Comparison of ENCODE assay signal across 11 mouse cellular contexts in the genomic region with DNA sequence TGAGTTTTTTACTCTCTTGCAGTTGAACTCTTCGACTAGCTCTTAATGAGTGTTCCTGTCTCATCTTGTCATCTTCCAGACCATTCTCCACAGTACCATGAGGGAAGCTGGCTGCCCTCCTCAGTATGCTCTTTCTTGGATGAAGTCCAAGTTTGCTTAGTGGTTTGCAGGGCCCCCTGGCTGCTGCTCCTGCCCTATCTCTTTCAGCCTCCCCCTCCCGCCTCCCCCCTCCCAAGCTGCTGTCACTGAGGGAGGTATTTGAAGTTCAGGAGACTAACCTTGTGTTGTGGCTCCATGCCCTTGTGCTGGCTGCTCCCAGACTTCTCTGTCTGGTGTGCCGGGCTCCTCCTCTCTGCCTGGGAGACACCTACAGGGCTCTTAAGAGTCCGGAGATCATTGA. TPM values are rescaled to one million over a fixed set of nuclear protein-coding genes. Genes with fewer than 3 reads are reported as not detected.
DNase-seq lines count a peak whose midpoint lies in the region; ATAC-seq and TF ChIP-seq lines count a peak whose summit lies in the region.
"Had no signal": no experiment of that assay in that cellular context is flagged by ENCODE, and none has a peak within 500 bp of the region (broad histone marks: within the 10 kb centered on the region; RNA-seq: fewer than 3 reads in every experiment).

No protein-coding gene starts in this region.

- H3K4me3 ChIP-seq in lung, embryonic 14.5 days (ENCODE audit: low read depth, low read length): no peak overlapping the region
- H3K4me3 ChIP-seq in heart, embryonic 15.5 days: no peak overlapping the region
- H3K4me3 ChIP-seq in stomach, embryonic 14.5 days (ENCODE audit: low read depth, low read length): no peak overlapping the region
- H3K4me3 ChIP-seq in forebrain, embryonic 12.5 days (replicated peaks): no peak overlapping the region
- H3K4me3 ChIP-seq: limb, embryonic 15.5 days had no signal

- peaks cover 9% of the 10 kb centered on the region; the same call in 1 of the 2 replicates for H3K4me1 ChIP-seq in lung, embryonic 14.5 days (ENCODE audit: insufficient read depth)
- H3K4me1 ChIP-seq in heart, embryonic 15.5 days (replicated peaks): peaks cover 23% of the 10 kb centered on the region
- H3K4me1 ChIP-seq in stomach, embryonic 14.5 days (ENCODE audit: control insufficient read depth, insufficient read depth, low read length): peaks cover 16% of the 10 kb centered on the region
- H3K4me1 ChIP-seq in forebrain, embryonic 12.5 days: peaks cover 15% of the 10 kb centered on the region

- H3K9me3 ChIP-seq in lung, embryonic 14.5 days (ENCODE audit: low read depth, low read length): no peaks in the 10 kb centered on the region
- H3K9me3 ChIP-seq in heart, embryonic 15.5 days (replicated peaks): no peaks in the 10 kb centered on the region
- no peaks in the 10 kb centered on the region for H3K9me3 ChIP-seq in stomach, embryonic 14.5 days (ENCODE audit: control insufficient read depth, low read depth, low read length)
- no peaks in the 10 kb centered on the region for H3K9me3 ChIP-seq in forebrain, embryonic 12.5 days
- H3K9me3 ChIP-seq: limb, embryonic 15.5 days had no signal

- peak; percentile 57 for ATAC-seq in lung, embryonic 14.5 days (ENCODE audit: insufficient read depth)
- ATAC-seq in heart, embryonic 15.5 days (replicated peaks; ENCODE audit: insufficient number of reproducible peaks, insufficient read depth, low FRiP score, low read depth): peak; percentile 61
- ATAC-seq in stomach, embryonic 14.5 days (ENCODE audit: insufficient number of reproducible peaks, insufficient read depth, low FRiP score, low read depth): peak; percentile 34; the same call in 1 of the 2 replicates
- ATAC-seq in forebrain, embryonic 12.5 days (ENCODE audit: low FRiP score): no peak

- TF ChIP-seq CTCF in lung, embryonic 14.5 days (IDR thresholded peaks at IDR 0.05; ENCODE audit: low read depth): peak; percentile 60

- no peak overlapping the region for H3K4me2 ChIP-seq in lung, embryonic 14.5 days
- H3K4me2 ChIP-seq in heart, embryonic 15.5 days: no peak overlapping the region
- no peak overlapping the region for H3K4me2 ChIP-seq in stomach, embryonic 14.5 days (replicated peaks; ENCODE audit: low read depth, low read length)
- no peak overlapping the region for H3K4me2 ChIP-seq in forebrain, embryonic 12.5 days
- H3K4me2 ChIP-seq: limb, embryonic 15.5 days had no signal

- H3K27me3 ChIP-seq in lung, embryonic 14.5 days (ENCODE audit: insufficient read depth, low read length): no peaks in the 10 kb centered on the region
- no peaks in the 10 kb centered on the region for H3K27me3 ChIP-seq in heart, embryonic 15.5 days
- H3K27me3 ChIP-seq in stomach, embryonic 14.5 days (ENCODE audit: control insufficient read depth, insufficient read depth, low read length): no peaks in the 10 kb centered on the region
- peaks cover 33% of the 10 kb centered on the region for H3K27me3 ChIP-seq in forebrain, embryonic 12.5 days
- H3K27me3 ChIP-seq: limb, embryonic 15.5 days had no signal

- peak; percentile 26 for DNase-seq in embryo, embryonic 11 days
- DNase-seq in embryo, embryonic 9.5 days (ENCODE audit: extremely low spot score): no peak
- DNase-seq in lung, embryonic 14.5 days: peak; percentile 87
- no peak for DNase-seq in lung, postnatal 36 days
- DNase-seq in spleen, postnatal 4 days (ENCODE audit: low spot score in 2 of 2): no peak
- DNase-seq: cerebellum, adult 11 months; gastrocnemius, postnatal 10 days had no signal

- no peaks in the 10 kb centered on the region for H3K36me3 ChIP-seq in lung, embryonic 14.5 days (ENCODE audit: insufficient read depth)
- no peaks in the 10 kb centered on the region for H3K36me3 ChIP-seq in heart, embryonic 15.5 days
- H3K36me3 ChIP-seq in stomach, embryonic 14.5 days (ENCODE audit: control insufficient read depth, insufficient read depth, low read length): no peaks in the 10 kb centered on the region
- H3K36me3 ChIP-seq in forebrain, embryonic 12.5 days (replicated peaks): no peaks in the 10 kb centered on the region
- H3K36me3 ChIP-seq: limb, embryonic 15.5 days had no signal

- no peak overlapping the region for H3K27ac ChIP-seq in lung, embryonic 14.5 days (ENCODE audit: low read depth)
- peak overlapping the region; percentile 76 for H3K27ac ChIP-seq in heart, embryonic 15.5 days
- no peak overlapping the region for H3K27ac ChIP-seq in stomach, embryonic 14.5 days (ENCODE audit: low read length)
- no peak overlapping the region for H3K27ac ChIP-seq in forebrain, embryonic 12.5 days
- H3K27ac ChIP-seq: limb, embryonic 15.5 days had no signal

- 7% methylated on average over 4 of the region's 4 CpGs for WGBS in lung, embryonic 14.5 days
- 9% methylated on average over 4 of the region's 4 CpGs for whole genome bisulfite sequencing in heart, embryonic 15.5 days
- 22% methylated on average over 4 of the region's 4 CpGs for WGBS in stomach, embryonic 14.5 days
- WGBS in forebrain, embryonic 12.5 days: 51% methylated on average over 4 of the region's 4 CpGs

- H3K9ac ChIP-seq in lung, embryonic 14.5 days: no peak overlapping the region
- H3K9ac ChIP-seq in heart, embryonic 15.5 days: no peak overlapping the region
- H3K9ac ChIP-seq in stomach, embryonic 14.5 days (replicated peaks; ENCODE audit: low read depth, low read length): no peak overlapping the region
- no peak overlapping the region for H3K9ac ChIP-seq in forebrain, embryonic 12.5 days
- H3K9ac ChIP-seq: limb, embryonic 15.5 days had no signal

RNA-seq across cellular contexts. Expression of a gene that starts 43.2 kb away (rescaled TPM):
- polyA plus RNA-seq in lung, embryonic 14.5 days (2014; fragmentation: Nextera tagmentation; extraction: Ambion mirVana): 22.5 and 23.8 TPM in 2 replicates
- polyA plus RNA-seq in heart, embryonic 15.5 days (2015; fragmentation: Nextera tagmentation; extraction: Ambion mirVana): 9.7 and 12.2 TPM in 2 replicates
- polyA plus RNA-seq in stomach, embryonic 14.5 days (2014; fragmentation: Nextera tagmentation; extraction: Ambion mirVana): 21.2 and 22.4 TPM in 2 replicates
- 4.1 and 5.3 TPM in 2 replicates for polyA plus RNA-seq in forebrain, embryonic 12.5 days (2016; fragmentation: Nextera tagmentation; extraction: Ambion mirVana)

Comparison
In these comparisons a context has a peak if more than half of its experiments do, and no peak if none do; other contexts are left out.
1. DNase-seq: peak in embryo, embryonic 11 days (single experiment) and lung, embryonic 14.5 days (single experiment); none in embryo, embryonic 9.5 days (single experiment), lung, postnatal 36 days (single experiment) and spleen, postnatal 4 days (0 of 2).